Mouse (Mus musculus) frontal cortex, postnatal 25 days (tissue): ENCODE measurements around the gene Ccdc81.

ENCODE experiments used
- DNase-seq, 2 experiments: peaks; one replicate each; pipeline ENCODE4 v3.0.0; 2022; ENCODE audit warnings: low spot score in 2 of 2

The Ccdc81 gene

GRCm38 (mm10) chr7:89864769-89865168 lies 38.7 kb downstream of the Ccdc81 start:
- no peak for DNase-seq

GRCm38 (mm10) chr7:89856440-89857217 lies 46.8 kb downstream of the Ccdc81 start:
- DNase-seq, result no peak

- DNase-seq, result no peak
Measured at GRCm38 (mm10) chr7:89855196-89855595, 48.2 kb downstream of the Ccdc81 start.

- no peak for DNase-seq
Measured at GRCm38 (mm10) chr7:89853131-89853530, 50.3 kb downstream of the Ccdc81 start.

- no peak for DNase-seq
Measured at GRCm38 (mm10) chr7:89852158-89853095, 51.0 kb downstream of the Ccdc81 start.

GRCm38 (mm10) chr7:89850510-89850909 lies 52.9 kb downstream of the Ccdc81 start:
- DNase-seq, result no peak

GRCm38 (mm10) chr7:89845669-89846068 lies 57.8 kb downstream of the Ccdc81 start:
- no peak for DNase-seq

- DNase-seq, result no peak
Measured at GRCm38 (mm10) chr7:89843533-89843932, 59.9 kb downstream of the Ccdc81 start.

- no peak for DNase-seq
Measured at GRCm38 (mm10) chr7:89843121-89843520, 60.3 kb downstream of the Ccdc81 start.

GRCm38 (mm10) chr7:89842404-89842715 lies 61.1 kb downstream of the Ccdc81 start:
- no peak for DNase-seq

- peak; percentile 82 to 83 for DNase-seq
Measured at GRCm38 (mm10) chr7:89841670-89842403, 61.6 kb downstream of the Ccdc81 start.

- DNase-seq, result no peak
Measured at GRCm38 (mm10) chr7:89839721-89840120, 63.7 kb downstream of the Ccdc81 start.

- no peak for DNase-seq
Measured at GRCm38 (mm10) chr7:89837841-89838240, 65.6 kb downstream of the Ccdc81 start.

- DNase-seq, result no peak
Measured at GRCm38 (mm10) chr7:89836676-89837075, 66.8 kb downstream of the Ccdc81 start.

GRCm38 (mm10) chr7:89835566-89835965 lies 67.9 kb downstream of the Ccdc81 start:
- DNase-seq, result no peak

GRCm38 (mm10) chr7:89833521-89833920 lies 69.9 kb downstream of the Ccdc81 start:
- no peak for DNase-seq

GRCm38 (mm10) chr7:89829201-89829600 lies 74.2 kb downstream of the Ccdc81 start:
- no peak for DNase-seq

- DNase-seq, result no peak
Measured at GRCm38 (mm10) chr7:89828436-89829065, 74.9 kb downstream of the Ccdc81 start.
